Mouse (Mus musculus): ENCODE data around the gene Gm10309. TPM values are rescaled to one million over a fixed set of nuclear protein-coding genes. Genes with fewer than 3 reads are reported as not detected.

The Gm10309 gene
- polyA plus RNA-seq, 2 experiments, result 0.03 to 0.47 TPM

DNA sequence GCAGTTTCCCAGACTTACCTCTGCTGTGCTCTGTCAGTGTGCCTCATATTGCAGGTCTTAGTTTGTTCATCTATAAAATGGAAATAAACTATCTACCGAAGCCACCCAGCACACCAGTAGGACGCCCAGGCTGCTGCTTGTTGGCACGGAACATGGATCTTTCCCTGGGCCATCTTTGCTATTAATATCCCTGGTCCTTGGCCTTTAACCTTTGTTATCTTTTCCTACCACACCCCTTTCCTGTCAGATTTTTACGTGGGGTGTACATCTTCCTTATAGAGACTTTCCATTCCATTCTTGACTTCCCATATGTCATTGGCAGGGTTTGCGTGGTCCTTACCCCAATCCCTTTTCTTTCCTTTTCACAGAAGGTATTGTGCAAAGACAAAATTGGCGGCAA, 26.2 kb upstream of the Gm10309 start:
- TF ChIP-seq POLR2A (IDR thresholded peaks at IDR 0.05; ENCODE audit: borderline replicate concordance, extremely low read depth, insufficient read depth, insufficient read length), result no peak
- H3K27ac ChIP-seq (replicated peaks; ENCODE audit: low read depth, low read length), result no peak overlapping the region
- DNase-seq (ENCODE audit: low spot score) (no peak), ATAC-seq (ENCODE audit: low FRiP score, low read depth) (no peak)
- peaks cover 6% of the 10 kb centered on the region for H3K4me1 ChIP-seq (ENCODE audit: control insufficient read depth, insufficient read depth, low read length)
- H3K9ac ChIP-seq (ENCODE audit: low read depth, low read length, severe bottlenecking), result no peak overlapping the region
- H3K4me3 ChIP-seq (replicated peaks; ENCODE audit: low read length), result no peak overlapping the region
- H3K36me3 ChIP-seq (ENCODE audit: control insufficient read depth, insufficient read depth, low read length), result no peaks in the 10 kb centered on the region
- 89% methylated on average over 6 of the region's 6 CpGs for WGBS
- H3K9me3 ChIP-seq (ENCODE audit: control insufficient read depth, low read length), result no peaks in the 10 kb centered on the region
- H3K27me3 ChIP-seq (ENCODE audit: control insufficient read depth, insufficient read depth, low read length), result no peaks in the 10 kb centered on the region
- H3K4me2 ChIP-seq (replicated peaks; ENCODE audit: low read depth, low read length, severe bottlenecking), result no peak overlapping the region

- no peaks in the 10 kb centered on the region for H3K36me3 ChIP-seq (ENCODE audit: control insufficient read depth, insufficient read depth, low read length)
- no peak for TF ChIP-seq POLR2A (IDR thresholded peaks at IDR 0.05; ENCODE audit: borderline replicate concordance, extremely low read depth, insufficient read depth, insufficient read length)
- no peaks in the 10 kb centered on the region for H3K9me3 ChIP-seq (ENCODE audit: control insufficient read depth, low read length)
- no peak for ATAC-seq (ENCODE audit: low FRiP score, low read depth)
- H3K4me3 ChIP-seq (replicated peaks; ENCODE audit: low read length), result no peak overlapping the region
- H3K4me2 ChIP-seq (replicated peaks; ENCODE audit: low read depth, low read length, severe bottlenecking), result no peak overlapping the region
- H3K27ac ChIP-seq (replicated peaks; ENCODE audit: low read depth, low read length), result no peak overlapping the region
- no peak for DNase-seq (ENCODE audit: low spot score)
- H3K9ac ChIP-seq (ENCODE audit: low read depth, low read length, severe bottlenecking), result no peak overlapping the region
- WGBS, result 80% methylated on average over 4 of the region's 4 CpGs
- peaks cover 4% of the 10 kb centered on the region; the same call in 1 of the 2 replicates for H3K4me1 ChIP-seq (ENCODE audit: control insufficient read depth, insufficient read depth, low read length)
- H3K27me3 ChIP-seq (ENCODE audit: control insufficient read depth, insufficient read depth, low read length), result no peaks in the 10 kb centered on the region
Measured at GRCm38 (mm10) chr17:86529411-86529810, 24.4 kb upstream of the Gm10309 start.

- WGBS, result 90% methylated on average over 10 of the region's 10 CpGs
- no peak for TF ChIP-seq POLR2A (IDR thresholded peaks at IDR 0.05; ENCODE audit: borderline replicate concordance, extremely low read depth, insufficient read depth, insufficient read length)
- Histone ChIP-seq H3K27me3 (ENCODE audit: control insufficient read depth, insufficient read depth, low read length) (no peaks in the 10 kb centered on the region), H3K4me3 (replicated peaks; ENCODE audit: low read length) (no peak overlapping the region), H3K9ac (ENCODE audit: low read depth, low read length, severe bottlenecking) (no peak overlapping the region), H3K4me1 (ENCODE audit: control insufficient read depth, insufficient read depth, low read length) (peaks cover 4% of the 10 kb centered on the region; the same call in 1 of the 2 replicates), H3K36me3 (ENCODE audit: control insufficient read depth, insufficient read depth, low read length) (no peaks in the 10 kb centered on the region), H3K27ac (replicated peaks; ENCODE audit: low read depth, low read length) (no peak overlapping the region), H3K4me2 (replicated peaks; ENCODE audit: low read depth, low read length, severe bottlenecking) (no peak overlapping the region), H3K9me3 (ENCODE audit: control insufficient read depth, low read length) (no peaks in the 10 kb centered on the region)
- DNase-seq (ENCODE audit: low spot score) (no peak), ATAC-seq (ENCODE audit: low FRiP score, low read depth) (no peak)
Measured at GRCm38 (mm10) chr17:86529003-86529402, 24.0 kb upstream of the Gm10309 start.

- ATAC-seq (ENCODE audit: low FRiP score, low read depth), result no peak
- TF ChIP-seq POLR2A (IDR thresholded peaks at IDR 0.05; ENCODE audit: borderline replicate concordance, extremely low read depth, insufficient read depth, insufficient read length), result no peak
Measured at GRCm38 (mm10) chr17:86527298-86527697, 22.3 kb upstream of the Gm10309 start.

DNA sequence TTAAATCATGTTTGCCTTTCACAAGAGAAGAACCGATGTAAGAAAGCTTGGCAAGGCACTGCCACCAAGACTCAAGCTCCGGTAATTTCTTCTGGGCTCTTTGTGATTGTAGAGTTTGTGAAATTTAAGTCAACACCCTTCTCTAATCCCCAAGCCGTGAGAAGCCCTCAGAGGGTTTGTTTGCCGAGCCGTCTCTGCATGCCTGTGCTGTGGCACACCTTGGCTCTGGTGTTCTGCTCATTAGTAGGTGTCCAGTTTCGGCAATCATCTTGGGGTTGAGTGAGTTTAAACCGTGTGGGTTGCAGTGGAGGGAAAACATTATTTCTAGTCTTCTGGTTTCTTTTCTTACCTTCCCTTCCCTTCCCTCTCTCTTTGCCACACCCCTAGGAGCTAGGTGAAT, 21.0 kb upstream of the Gm10309 start:
- Histone ChIP-seq H3K9ac (ENCODE audit: low read depth, low read length, severe bottlenecking) (no peak overlapping the region), H3K27me3 (ENCODE audit: control insufficient read depth, insufficient read depth, low read length) (no peaks in the 10 kb centered on the region), H3K4me3 (replicated peaks; ENCODE audit: low read length) (no peak overlapping the region), H3K9me3 (ENCODE audit: control insufficient read depth, low read length) (no peaks in the 10 kb centered on the region), H3K27ac (replicated peaks; ENCODE audit: low read depth, low read length) (no peak overlapping the region), H3K4me1 (ENCODE audit: control insufficient read depth, insufficient read depth, low read length) (no peaks in the 10 kb centered on the region), H3K36me3 (ENCODE audit: control insufficient read depth, insufficient read depth, low read length) (no peaks in the 10 kb centered on the region), H3K4me2 (replicated peaks; ENCODE audit: low read depth, low read length, severe bottlenecking) (no peak overlapping the region)
- ATAC-seq (ENCODE audit: low FRiP score, low read depth) (no peak), DNase-seq (ENCODE audit: low spot score) (no peak)
- 57% methylated on average over 7 of the region's 7 CpGs for whole genome bisulfite sequencing
- no peak for TF ChIP-seq POLR2A (IDR thresholded peaks at IDR 0.05; ENCODE audit: borderline replicate concordance, extremely low read depth, insufficient read depth, insufficient read length)

More at GRCm38 (mm10) chr17:86527298-86527697, 22.3 kb upstream of the Gm10309 start:
- H3K9me3 ChIP-seq (ENCODE audit: control insufficient read depth, low read length), result no peaks in the 10 kb centered on the region
- H3K9ac ChIP-seq (ENCODE audit: low read depth, low read length, severe bottlenecking), result no peak overlapping the region
- H3K36me3 ChIP-seq (ENCODE audit: control insufficient read depth, insufficient read depth, low read length), result no peaks in the 10 kb centered on the region
- DNase-seq (ENCODE audit: low spot score), result no peak
- no peak overlapping the region for H3K27ac ChIP-seq (replicated peaks; ENCODE audit: low read depth, low read length)
- no peak overlapping the region for H3K4me3 ChIP-seq (replicated peaks; ENCODE audit: low read length)
- H3K4me1 ChIP-seq (ENCODE audit: control insufficient read depth, insufficient read depth, low read length), result peaks cover under 1% of the 10 kb centered on the region; the same call in 1 of the 2 replicates
- H3K4me2 ChIP-seq (replicated peaks; ENCODE audit: low read depth, low read length, severe bottlenecking), result no peak overlapping the region
- 76% methylated on average over 5 of the region's 5 CpGs for WGBS
- H3K27me3 ChIP-seq (ENCODE audit: control insufficient read depth, insufficient read depth, low read length), result no peaks in the 10 kb centered on the region

- 88% methylated on average over 2 of the region's 2 CpGs for WGBS
- no peak overlapping the region for H3K4me2 ChIP-seq (replicated peaks; ENCODE audit: low read depth, low read length, severe bottlenecking)
Measured at GRCm38 (mm10) chr17:86525075-86525474, 20.0 kb upstream of the Gm10309 start.

More at GRCm38 (mm10) chr17:86525075-86525474, 20.0 kb upstream of the Gm10309 start:
- no peak for TF ChIP-seq POLR2A (IDR thresholded peaks at IDR 0.05; ENCODE audit: borderline replicate concordance, extremely low read depth, insufficient read depth, insufficient read length)
- ATAC-seq (ENCODE audit: low FRiP score, low read depth) (no peak), DNase-seq (ENCODE audit: low spot score) (no peak)
- H3K27me3 ChIP-seq (ENCODE audit: control insufficient read depth, insufficient read depth, low read length), result no peaks in the 10 kb centered on the region
- H3K9ac ChIP-seq (ENCODE audit: low read depth, low read length, severe bottlenecking), result no peak overlapping the region
- H3K27ac ChIP-seq (replicated peaks; ENCODE audit: low read depth, low read length), result no peak overlapping the region
- H3K36me3 ChIP-seq (ENCODE audit: control insufficient read depth, insufficient read depth, low read length), result no peaks in the 10 kb centered on the region
- H3K4me3 ChIP-seq (replicated peaks; ENCODE audit: low read length), result no peak overlapping the region
- H3K4me1 ChIP-seq (ENCODE audit: control insufficient read depth, insufficient read depth, low read length), result no peaks in the 10 kb centered on the region
- H3K9me3 ChIP-seq (ENCODE audit: control insufficient read depth, low read length), result no peaks in the 10 kb centered on the region
